Comparison of ENCODE assay signal across 8 mouse cellular contexts in the genomic region with DNA sequence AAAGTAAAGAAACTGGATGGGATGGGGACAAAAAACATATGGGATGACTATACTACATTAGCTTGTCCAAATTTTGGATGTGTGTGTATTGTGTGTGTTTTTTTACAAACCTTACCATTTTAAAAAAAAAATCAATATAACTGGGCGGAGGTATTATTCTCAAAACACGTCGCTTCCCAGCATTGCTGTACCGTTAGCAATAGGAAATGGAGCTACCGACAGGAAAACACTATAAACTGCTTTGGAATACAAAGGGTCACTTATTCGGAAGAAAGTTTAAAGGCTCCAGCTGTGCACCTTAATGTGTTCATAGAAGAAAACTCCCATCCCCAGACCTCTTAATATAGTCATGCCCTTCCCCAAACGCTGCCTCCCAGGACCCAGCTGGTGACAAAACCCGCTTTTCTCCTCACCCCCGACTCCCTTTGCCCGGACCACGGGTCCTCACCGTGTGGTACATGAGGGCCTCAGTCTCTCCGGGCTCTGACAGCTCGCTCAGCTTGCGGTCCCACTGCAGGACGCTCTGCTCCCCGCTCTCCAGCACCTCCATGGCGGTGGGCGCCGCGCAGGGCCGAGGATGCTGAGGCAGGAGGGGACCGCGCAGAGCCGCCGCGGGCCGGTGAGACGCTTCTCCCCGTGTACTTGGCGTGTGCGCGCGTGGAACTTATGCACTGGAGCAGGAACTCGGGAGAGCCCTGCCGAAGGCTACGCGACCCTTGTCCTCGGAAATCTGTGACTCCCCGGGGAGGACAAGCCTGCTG. TPM values are rescaled to one million over a fixed set of nuclear protein-coding genes. Genes with fewer than 3 reads are reported as not detected.
DNase-seq lines count a peak whose midpoint lies in the region; ATAC-seq and TF ChIP-seq lines count a peak whose summit lies in the region.

No protein-coding gene starts in this region.

- H3K4me3 ChIP-seq in lung, embryonic 14.5 days (ENCODE audit: low read depth, low read length), result peak overlapping the region; percentile 81
- H3K4me3 ChIP-seq in forebrain, embryonic 11.5 days (ENCODE audit: low read depth, low read length), result peak overlapping the region; percentile 75
- H3K4me3 ChIP-seq in hindbrain, postnatal 0 days (ENCODE audit: low read length), result peak overlapping the region; percentile 77
- H3K4me3 ChIP-seq in testis, adult 2 months (ENCODE audit: control insufficient read depth, low read depth, low read length), result peak overlapping the region; percentile 86

- peak; percentile 56 for DNase-seq in lung, embryonic 14.5 days
- DNase-seq in lung, postnatal 10 days, result no peak
- DNase-seq in adrenal gland, postnatal 10 days, result peak; percentile 65
- no peak for DNase-seq in forebrain, embryonic 11.5 days (ENCODE audit: low spot score)
- DNase-seq in hindbrain, postnatal 0 days (ENCODE audit: low spot score), result peak; percentile 23
- no peak for DNase-seq in cerebellum, adult 9-11 months

- no peak for TF ChIP-seq POLR2A in testis, adult 2 months (IDR thresholded peaks at IDR 0.05; ENCODE audit: control insufficient read depth, low read depth, low read length)

- peak; percentile 54 for ATAC-seq in lung, embryonic 14.5 days (ENCODE audit: insufficient read depth)
- ATAC-seq in forebrain, embryonic 11.5 days (replicated peaks; ENCODE audit: low FRiP score), result peak; percentile 52
- ATAC-seq in hindbrain, postnatal 0 days, result peak; percentile 43
- ATAC-seq in megakaryocyte, adult 5-6 weeks (ENCODE audit: poor library complexity, severe bottlenecking), result peak; percentile 43

- H3K4me2 ChIP-seq in lung, embryonic 14.5 days, result peak overlapping the region; percentile 76
- H3K4me2 ChIP-seq in forebrain, embryonic 11.5 days (ENCODE audit: low read depth, low read length, severe bottlenecking), result peak overlapping the region; percentile 82
- peak overlapping the region; percentile 88 for H3K4me2 ChIP-seq in hindbrain, postnatal 0 days (ENCODE audit: low read depth, low read length)

- H3K9ac ChIP-seq in lung, embryonic 14.5 days, result peak overlapping the region; percentile 85
- H3K9ac ChIP-seq in forebrain, embryonic 11.5 days (ENCODE audit: low read length), result peak overlapping the region; percentile 67
- peak overlapping the region; percentile 63 for H3K9ac ChIP-seq in hindbrain, postnatal 0 days (replicated peaks; ENCODE audit: low read length)

- H3K9me3 ChIP-seq in lung, embryonic 14.5 days (ENCODE audit: low read depth, low read length), result no peaks in the 10 kb centered on the region
- no peaks in the 10 kb centered on the region for H3K9me3 ChIP-seq in forebrain, embryonic 11.5 days (ENCODE audit: control insufficient read depth, low read length)
- H3K9me3 ChIP-seq in hindbrain, postnatal 0 days (ENCODE audit: low read length), result no peaks in the 10 kb centered on the region

- H3K27me3 ChIP-seq in lung, embryonic 14.5 days (ENCODE audit: insufficient read depth, low read length), result no peaks in the 10 kb centered on the region
- H3K27me3 ChIP-seq in forebrain, embryonic 11.5 days (ENCODE audit: control insufficient read depth, insufficient read depth, low read length), result no peaks in the 10 kb centered on the region
- H3K27me3 ChIP-seq in hindbrain, postnatal 0 days (ENCODE audit: insufficient read depth, low read length), result no peaks in the 10 kb centered on the region
- no peaks in the 10 kb centered on the region for H3K27me3 ChIP-seq in testis, adult 2 months (ENCODE audit: control insufficient read depth, insufficient read depth, low read length)

- peaks cover 8% of the 10 kb centered on the region; the same call in 1 of the 2 replicates for H3K36me3 ChIP-seq in lung, embryonic 14.5 days (ENCODE audit: insufficient read depth)
- no peaks in the 10 kb centered on the region for H3K36me3 ChIP-seq in forebrain, embryonic 11.5 days (ENCODE audit: control insufficient read depth, insufficient read depth, low read length)
- H3K36me3 ChIP-seq in hindbrain, postnatal 0 days (ENCODE audit: insufficient read depth, low read length), result no peaks in the 10 kb centered on the region
- H3K36me3 ChIP-seq in testis, adult 2 months (ENCODE audit: control insufficient read depth, insufficient read depth, low read length), result no peaks in the 10 kb centered on the region

- peak overlapping the region; percentile 92 for H3K27ac ChIP-seq in lung, embryonic 14.5 days (ENCODE audit: low read depth)
- no peak overlapping the region for H3K27ac ChIP-seq in forebrain, embryonic 11.5 days (ENCODE audit: low read depth, low read length)
- H3K27ac ChIP-seq in hindbrain, postnatal 0 days, result peak overlapping the region; percentile 83
- peak overlapping the region; percentile 75 for H3K27ac ChIP-seq in testis, adult 2 months (ENCODE audit: control insufficient read depth, insufficient read depth, low read depth, low read length)

- under 1% methylated on average over 40 of the region's 40 CpGs for WGBS in lung, embryonic 14.5 days
- 2% methylated on average over 39 of the region's 40 CpGs for WGBS in forebrain, embryonic 11.5 days
- 2% methylated on average over 40 of the region's 40 CpGs for WGBS in hindbrain, postnatal 0 days

- peaks cover 11% of the 10 kb centered on the region for H3K4me1 ChIP-seq in lung, embryonic 14.5 days (ENCODE audit: insufficient read depth)
- H3K4me1 ChIP-seq in forebrain, embryonic 11.5 days (replicated peaks; ENCODE audit: control insufficient read depth, insufficient read depth, low read length), result peaks cover 6% of the 10 kb centered on the region; the same call in 1 of the 2 replicates
- H3K4me1 ChIP-seq in hindbrain, postnatal 0 days (ENCODE audit: insufficient read depth, low read length), result no peaks in the 10 kb centered on the region
- H3K4me1 ChIP-seq in testis, adult 2 months (ENCODE audit: control insufficient read depth, insufficient read depth, low read length), result peaks cover 11% of the 10 kb centered on the region

- no peak for TF ChIP-seq CTCF in lung, embryonic 14.5 days (IDR thresholded peaks at IDR 0.05; ENCODE audit: low read depth)
- TF ChIP-seq CTCF in hindbrain, postnatal 0 days (IDR thresholded peaks at IDR 0.05; ENCODE audit: low read depth), result no peak
- TF ChIP-seq CTCF in testis, adult 2 months (IDR thresholded peaks at IDR 0.05; ENCODE audit: control insufficient read depth, insufficient read depth, insufficient replicate concordance, low read depth, low read length), result no peak

RNA-seq across cellular contexts. Expression of gene Creb3l2, which starts 0.5 kb away (rescaled TPM):
- 33.1 and 35.6 TPM in 2 replicates for polyA plus RNA-seq in lung, embryonic 14.5 days (2014; fragmentation: Nextera tagmentation; extraction: Ambion mirVana)
- total RNA-seq in adrenal gland, postnatal 10 days (2021), result 10 to 100 TPM; 42.8 to 46.2 TPM
- 5.8 and 6.9 TPM in 2 replicates for polyA plus RNA-seq in forebrain, embryonic 11.5 days (2014; fragmentation: Nextera tagmentation; extraction: Ambion mirVana)
- total RNA-seq in hindbrain, postnatal 0 days (2014; rRNA removed), result 5.5 and 6.3 TPM in 2 replicates
- polyA plus RNA-seq in hindbrain, postnatal 0 days (2015; fragmentation: Nextera tagmentation; extraction: Ambion mirVana), result 1.9 and 2.2 TPM in 2 replicates
- total RNA-seq in megakaryocyte, adult 5-6 weeks (2015), result 7.8 and 8.0 TPM in 2 replicates
- 2.8 and 3.0 TPM in 2 replicates for total RNA-seq in megakaryocyte, adult 5-6 weeks (2017)
- 2.0 and 2.1 TPM in 2 replicates for polyA plus RNA-seq in testis, adult 2 months (2012; rRNA removed)

Comparison
In these comparisons a context has a peak if more than half of its experiments do, and no peak if none do; other contexts are left out.
1. DNase-seq: peak in lung, embryonic 14.5 days (single experiment), adrenal gland, postnatal 10 days (single experiment) and hindbrain, postnatal 0 days (single experiment); none in lung, postnatal 10 days (single experiment), forebrain, embryonic 11.5 days (single experiment) and cerebellum, adult 9-11 months (single experiment).
2. Peak in every context shown above with its lines, with median percentiles within 50 percentile points of each other: ATAC-seq, H3K4me2 ChIP-seq, H3K4me3 ChIP-seq and H3K9ac ChIP-seq.